ENCODE assay signal across 9 mouse cellular contexts in the genomic region with DNA sequence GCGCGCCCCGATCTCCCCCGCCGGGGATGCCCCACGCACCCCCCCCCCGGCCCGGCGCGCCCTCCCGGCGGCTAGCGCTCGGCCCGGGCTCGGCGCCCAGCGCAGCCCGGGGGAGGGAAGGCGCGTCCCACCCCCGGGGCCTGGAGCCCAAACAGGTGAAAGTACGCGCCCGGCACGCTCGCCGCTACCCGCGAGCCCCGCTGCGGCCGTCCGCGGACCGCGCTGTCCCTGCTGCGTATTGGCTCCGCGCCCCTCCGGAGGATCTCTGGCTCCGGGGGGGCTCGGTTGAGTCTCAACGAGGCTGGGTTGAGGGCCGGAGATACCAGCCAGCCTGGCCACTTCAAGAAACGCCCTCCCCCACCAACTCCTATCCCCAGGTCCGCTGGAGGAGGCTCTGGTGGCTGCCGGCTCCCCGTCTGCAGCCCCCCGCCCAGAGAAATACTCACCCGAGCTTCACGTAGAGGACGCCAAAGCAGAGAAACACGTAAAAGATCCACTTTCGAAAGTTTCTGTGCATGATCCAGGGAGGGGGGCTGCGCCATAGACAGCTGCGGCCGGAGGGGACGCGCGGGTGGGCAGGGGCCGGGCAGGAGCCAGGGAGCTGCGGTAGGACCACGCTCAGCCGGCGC. TPM values are rescaled to one million over a fixed set of nuclear protein-coding genes. Genes with fewer than 3 reads are reported as not detected.
DNase-seq lines count a peak whose midpoint lies in the region; ATAC-seq and TF ChIP-seq lines count a peak whose summit lies in the region.
"Had no signal": no experiment of that assay in that cellular context is flagged by ENCODE, and none has a peak within 500 bp of the region (broad histone marks: within the 10 kb centered on the region; RNA-seq: fewer than 3 reads in every experiment).

No protein-coding gene starts in this region.

- in situ Hi-C loops in ES-E14 (cut with MboI; ENCODE audit: low sequenced_read_pairs in 2 of 2, unreplicated experiment in 2 of 2): loop anchor here (5.0 to 10.0 kb wide), 4 partner anchors 99 to 316 kb away; no protein-coding TSS in a partner anchor

- peaks cover 81% of the 10 kb centered on the region for H3K27me3 ChIP-seq in heart, embryonic 11.5 days (ENCODE audit: control insufficient read depth, insufficient read depth, low read length)
- H3K27me3 ChIP-seq in hindbrain, embryonic 12.5 days: peaks cover 76% of the 10 kb centered on the region
- H3K27me3 ChIP-seq in midbrain, embryonic 12.5 days: peaks cover 93% of the 10 kb centered on the region

- peak overlapping the region; percentile 75 for H3K4me2 ChIP-seq in heart, embryonic 11.5 days
- peak overlapping the region; percentile 95 for H3K4me2 ChIP-seq in hindbrain, embryonic 12.5 days (replicated peaks)
- H3K4me2 ChIP-seq in midbrain, embryonic 12.5 days (replicated peaks): peak overlapping the region; percentile 94

- no peak for ATAC-seq in heart, embryonic 11.5 days (replicated peaks; ENCODE audit: insufficient number of reproducible peaks, low FRiP score, low TSS enrichment)
- ATAC-seq in hindbrain, embryonic 12.5 days (ENCODE audit: low FRiP score): no peak
- ATAC-seq in midbrain, embryonic 12.5 days (ENCODE audit: low FRiP score, low read depth): no peak
- no peak for ATAC-seq in megakaryocyte progenitor cell, adult 5-6 weeks (replicated peaks; ENCODE audit: poor library complexity)

- no peak overlapping the region for H3K9ac ChIP-seq in heart, embryonic 11.5 days (ENCODE audit: low read depth, low read length)
- H3K9ac ChIP-seq in ES-E14 (ENCODE audit: insufficient read depth, low read depth, low read length, poor library complexity, severe bottlenecking): peak overlapping the region; percentile 54
- peak overlapping the region; percentile 80 for H3K9ac ChIP-seq in hindbrain, embryonic 12.5 days
- H3K9ac ChIP-seq in midbrain, embryonic 12.5 days (replicated peaks): peak overlapping the region; percentile 83

- peaks cover 21% of the 10 kb centered on the region for H3K4me1 ChIP-seq in heart, embryonic 11.5 days (ENCODE audit: control insufficient read depth, insufficient read depth, low read length)
- peaks cover 0 to 6% of the 10 kb centered on the region in 2 experiments; a peak in 1 of 4 replicates for H3K4me1 ChIP-seq in ES-E14 (ENCODE audit: control insufficient read depth in 2 of 2, insufficient read depth in 2 of 2, low read length in 2 of 2, poor library complexity in 1 of 2)
- H3K4me1 ChIP-seq in hindbrain, embryonic 12.5 days: peaks cover 56% of the 10 kb centered on the region
- peaks cover 57% of the 10 kb centered on the region for H3K4me1 ChIP-seq in midbrain, embryonic 12.5 days

- H3K27ac ChIP-seq in heart, embryonic 11.5 days (ENCODE audit: low read depth, low read length): no peak overlapping the region
- no peak overlapping the region for H3K27ac ChIP-seq in ES-E14 (ENCODE audit: insufficient read depth, low read depth, low read length, poor library complexity, severe bottlenecking)
- peak overlapping the region; percentile 80 for H3K27ac ChIP-seq in hindbrain, embryonic 12.5 days
- H3K27ac ChIP-seq in midbrain, embryonic 12.5 days (replicated peaks): peak overlapping the region; percentile 79

- H3K36me3 ChIP-seq in heart, embryonic 11.5 days (ENCODE audit: control insufficient read depth, insufficient read depth, low read length): no peaks in the 10 kb centered on the region
- H3K36me3 ChIP-seq in ES-E14 (ENCODE audit: control insufficient read depth, insufficient read depth, low read length, poor library complexity, severe bottlenecking): no peaks in the 10 kb centered on the region
- H3K36me3 ChIP-seq in hindbrain, embryonic 12.5 days: no peaks in the 10 kb centered on the region
- no peaks in the 10 kb centered on the region for H3K36me3 ChIP-seq in midbrain, embryonic 12.5 days

- WGBS in heart, embryonic 11.5 days (ENCODE audit: insufficient replicate concordance): under 1% methylated on average over 48 of the region's 66 CpGs
- under 1% methylated on average over 53 of the region's 66 CpGs for WGBS in hindbrain, embryonic 12.5 days
- WGBS in midbrain, embryonic 12.5 days: under 1% methylated on average over 48 of the region's 66 CpGs

- H3K9me3 ChIP-seq in heart, embryonic 11.5 days (replicated peaks; ENCODE audit: control insufficient read depth, low read length): no peaks in the 10 kb centered on the region
- no peaks in the 10 kb centered on the region for H3K9me3 ChIP-seq in ES-E14 (ENCODE audit: control insufficient read depth, insufficient read depth, low read depth, low read length)
- no peaks in the 10 kb centered on the region for H3K9me3 ChIP-seq in hindbrain, embryonic 12.5 days (replicated peaks)
- H3K9me3 ChIP-seq in midbrain, embryonic 12.5 days: no peaks in the 10 kb centered on the region

- peak overlapping the region; percentile 51 for H3K4me3 ChIP-seq in heart, embryonic 11.5 days (ENCODE audit: low read depth, low read length)
- peak overlapping the region; percentile 64 to 68 for H3K4me3 ChIP-seq in ES-E14 (ENCODE audit: insufficient read depth in 1 of 2, low read depth in 1 of 2, low read length in 2 of 2, poor library complexity in 1 of 2, severe bottlenecking in 1 of 2)
- H3K4me3 ChIP-seq in hindbrain, embryonic 12.5 days: peak overlapping the region; percentile 76
- H3K4me3 ChIP-seq in midbrain, embryonic 12.5 days: peak overlapping the region; percentile 77

- no peak for DNase-seq in heart, postnatal 4 days
- no peak for DNase-seq in ES-E14 (ENCODE audit: low read depth, low spot score)
- DNase-seq in adrenal gland, postnatal 10 days: no peak
- no peak for DNase-seq in right cerebral cortex, adult 2 months (ENCODE audit: low spot score in 2 of 2)

TF ChIP-seq in ES-E14, 5 proteins besides CTCF, POLR2A, EP300 and RAD21:
- TF ChIP-seq MAFK (IDR thresholded peaks at IDR 0.05; ENCODE audit: insufficient read depth, low read depth, low read length) (no peak), ZNF384 (IDR thresholded peaks at IDR 0.05; ENCODE audit: low read depth, low read length) (no peak), CHD2 (IDR thresholded peaks at IDR 0.05; ENCODE audit: low read depth, low read length) (no peak), HCFC1 (IDR thresholded peaks at IDR 0.05; ENCODE audit: borderline replicate concordance, insufficient read depth, low read length) (no peak), ZC3H11A (IDR thresholded peaks at IDR 0.05; ENCODE audit: borderline replicate concordance, low read depth, low read length) (no peak)

RNA-seq across cellular contexts. Expression of a gene that starts 1.2 kb away (rescaled TPM):
- polyA plus RNA-seq in heart, embryonic 11.5 days (2014; fragmentation: Nextera tagmentation; extraction: Ambion mirVana): 0.52 and 1.5 TPM in 2 replicates
- total RNA-seq in heart, postnatal 4 days (2021): under 1 TPM; 0.21 to 0.27 TPM
- total RNA-seq in ES-E14 (2012; rRNA removed): 11.2 and 15.5 TPM in 2 replicates
- polyA plus RNA-seq in hindbrain, embryonic 12.5 days (2016; fragmentation: Nextera tagmentation; extraction: Ambion mirVana): 78.3 and 79.5 TPM in 2 replicates
- polyA plus RNA-seq in midbrain, embryonic 12.5 days (2016; fragmentation: Nextera tagmentation; extraction: Ambion mirVana): 68.3 and 86.4 TPM in 2 replicates
- total RNA-seq in megakaryocyte progenitor cell, adult 5-6 weeks (2015): not detected in 2 replicates
- total RNA-seq in megakaryocyte progenitor cell, adult 5-6 weeks (2017): not detected in 2 replicates
- under 1 TPM; 0.18 to 0.27 TPM for total RNA-seq in adrenal gland, postnatal 10 days (2021)
- total RNA-seq: CH12.LX had no signal

Comparison
In these comparisons a context has a peak if more than half of its experiments do, and no peak if none do; other contexts are left out.
1. H3K27ac ChIP-seq: peak in hindbrain, embryonic 12.5 days (single experiment) and midbrain, embryonic 12.5 days (single experiment); none in heart, embryonic 11.5 days (single experiment) and ES-E14 (single experiment).
2. Peak in every context shown above with its lines, with median percentiles within 50 percentile points of each other: H3K4me2 ChIP-seq and H3K4me3 ChIP-seq.